Mouse (Mus musculus) limb, embryonic 14.5 days (tissue): ENCODE measurements around the gene Kcnmb1. TPM values are rescaled to one million over a fixed set of nuclear protein-coding genes. Genes with fewer than 3 reads are reported as not detected.

Experiments
- ATAC-seq: fragments of 200-750 bp; cut with Nextera tagmentation; 2 replicates; pipeline ENCODE4 v1.8.0; 2017; ENCODE audit warnings: low read depth, moderate number of reproducible peaks, moderate TSS enrichment; ENCODE audit not compliant: low FRiP score
- DNase-seq: peaks from one replicate; pipeline ENCODE4 v3.0.0-alpha.2; 2015; ENCODE audit warnings: low spot score
- H3K27ac ChIP-seq: fragments of 300-500 bp; sonication (generic); replicated peaks from 2 replicates; pipeline ENCODE4 v1.5.1; 2014; ENCODE audit warnings: low read depth, mild to moderate bottlenecking, low read length, moderate library complexity, mixed read lengths
- H3K27me3 ChIP-seq: fragments of 300-500 bp; sonication (generic); 2 replicates; pipeline ENCODE4 v1.6.1; 2014; ENCODE audit warnings: low read length, mixed read lengths; ENCODE audit not compliant: control insufficient read depth, insufficient read depth
- H3K36me3 ChIP-seq: fragments of 300-500 bp; sonication (generic); 2 replicates; pipeline ENCODE4 v1.6.1; 2014; ENCODE audit warnings: mild to moderate bottlenecking, low read length, moderate library complexity, mixed read lengths; ENCODE audit not compliant: control insufficient read depth, insufficient read depth
- H3K4me1 ChIP-seq: fragments of 300-500 bp; sonication (generic); 2 replicates; pipeline ENCODE4 v1.6.1; 2014; ENCODE audit warnings: antibody characterized with exemption, low read length, mixed read lengths; ENCODE audit not compliant: control insufficient read depth, insufficient read depth
- H3K4me2 ChIP-seq: fragments of 300-500 bp; sonication (generic); replicated peaks from 2 replicates; pipeline ENCODE4 v1.6.1; 2014; ENCODE audit warnings: low read depth, mild to moderate bottlenecking, low read length, moderate library complexity; ENCODE audit not compliant: severe bottlenecking
- H3K4me3 ChIP-seq: fragments of 300-500 bp; sonication (generic); replicated peaks from 2 replicates; pipeline ENCODE4 v1.5.1; 2014; ENCODE audit warnings: low read length
- H3K9ac ChIP-seq: fragments of 300-500 bp; sonication (generic); 2 replicates; pipeline ENCODE4 v1.6.1; 2014; ENCODE audit warnings: mild to moderate bottlenecking, low read depth, low read length, moderate library complexity; ENCODE audit not compliant: severe bottlenecking
- H3K9me3 ChIP-seq: fragments of 300-500 bp; sonication (generic); 2 replicates; pipeline ENCODE4 v1.6.1; 2016; ENCODE audit warnings: low read length; ENCODE audit not compliant: control insufficient read depth
- POLR2A ChIP-seq: fragments of 200-500 bp; IDR thresholded peaks from 2 replicates; pipeline ENCODE4 v1.8.0; 2012; ENCODE audit warnings: inconsistent platforms, mild to moderate bottlenecking, moderate library complexity, borderline replicate concordance; ENCODE audit not compliant: insufficient read depth, insufficient read length; ENCODE audit errors: extremely low read depth
- WGBS: fragments of 180-500 bp; shearing (Covaris S2); extraction: QIAGEN DNeasy Blood & Tissue Kit; methylation state at CpG from one replicate; pipeline ENCODE4 v1.1.7; 2014; 5-methylcytosine and 5-hydroxymethylcytosine counted together
- polyA plus RNA-seq, 2 experiments: library from polyadenylated mRNA; depleted of rRNA in 1 of 2; stranded (reverse) in 1 of 2; unstranded in 1 of 2; fragments of >200 nt; fragmentation: Nextera tagmentation in 1 of 2; extraction: Ambion mirVana in 1 of 2; gene quantifications; 2 replicates each; pipeline versions ENCODE4 v1.2.1 to v1.2.3; 2012 to 2014

Kcnmb1 gene
- polyA plus RNA-seq, 2 experiments: 0.10 to 0.18 TPM

- DNase-seq (peak; percentile 58), ATAC-seq (0 out of 2 replicates have a peak, but pooled peaks have one; percentile 23)
- Histone ChIP-seq H3K4me2 (no peak overlapping the region), H3K27me3 (no peaks in the 10 kb centered on the region), H3K36me3 (no peaks in the 10 kb centered on the region), H3K9ac (no peak overlapping the region), H3K9me3 (no peaks in the 10 kb centered on the region), H3K27ac (no peak overlapping the region), H3K4me1 (no peaks in the 10 kb centered on the region; the same call in 1 of the 2 replicates), H3K4me3 (no peak overlapping the region)
- WGBS: 54% methylated on average over 3 of the region's 3 CpGs
- TF ChIP-seq POLR2A: no peak
Observed at GRCm38 (mm10) chr11:33969199-33969598, 6.4 kb downstream of the Kcnmb1 start.

GRCm38 (mm10) chr11:33972114-33972513, 9.3 kb downstream of the Kcnmb1 start:
- no peak overlapping the region for H3K27ac ChIP-seq
- H3K4me3 ChIP-seq: no peak overlapping the region
- 80% methylated on average over 7 of the region's 7 CpGs for WGBS
- no peak for DNase-seq
- ATAC-seq: no peak
- H3K9ac ChIP-seq: no peak overlapping the region
- no peaks in the 10 kb centered on the region for H3K27me3 ChIP-seq
- H3K4me1 ChIP-seq: no peaks in the 10 kb centered on the region; the same call in 1 of the 2 replicates
- no peak overlapping the region for H3K4me2 ChIP-seq
- no peaks in the 10 kb centered on the region for H3K36me3 ChIP-seq
- TF ChIP-seq POLR2A: no peak
- no peaks in the 10 kb centered on the region for H3K9me3 ChIP-seq

GRCm38 (mm10) chr11:33974341-33975040, 11.7 kb downstream of the Kcnmb1 start:
- DNase-seq (peak; percentile 34), ATAC-seq (no peak)
- H3K4me3 ChIP-seq: no peak overlapping the region

GRCm38 (mm10) chr11:33975121-33975520, 12.3 kb downstream of the Kcnmb1 start:
- no peak for DNase-seq
- Histone ChIP-seq H3K9ac (no peak overlapping the region), H3K27me3 (no peaks in the 10 kb centered on the region)

More at GRCm38 (mm10) chr11:33974341-33975040, 11.7 kb downstream of the Kcnmb1 start:
- H3K4me1 ChIP-seq: no peaks in the 10 kb centered on the region
- H3K27me3 ChIP-seq: no peaks in the 10 kb centered on the region
- no peak overlapping the region for H3K27ac ChIP-seq
- no peak overlapping the region for H3K9ac ChIP-seq
- 78% methylated on average over 14 of the region's 14 CpGs for WGBS
- no peak for TF ChIP-seq POLR2A
- no peaks in the 10 kb centered on the region for H3K9me3 ChIP-seq
- H3K4me2 ChIP-seq: no peak overlapping the region
- H3K36me3 ChIP-seq: no peaks in the 10 kb centered on the region

GRCm38 (mm10) chr11:33980146-33980545, 17.3 kb downstream of the Kcnmb1 start:
- Histone ChIP-seq H3K9me3 (no peaks in the 10 kb centered on the region), H3K9ac (no peak overlapping the region), H3K36me3 (no peaks in the 10 kb centered on the region), H3K4me1 (0 out of 2 replicates have a peak, but pooled peaks cover 4% of the 10 kb centered on the region), H3K4me2 (no peak overlapping the region), H3K27me3 (no peaks in the 10 kb centered on the region), H3K4me3 (no peak overlapping the region), H3K27ac (no peak overlapping the region)
- no peak for ATAC-seq
- no peak for TF ChIP-seq POLR2A
- WGBS: 25% methylated on average over 4 of the region's 4 CpGs
- no peak for DNase-seq

More at GRCm38 (mm10) chr11:33975121-33975520, 12.3 kb downstream of the Kcnmb1 start:
- no peaks in the 10 kb centered on the region for H3K4me1 ChIP-seq
- H3K4me2 ChIP-seq: no peak overlapping the region
- WGBS: 89% methylated on average over 2 of the region's 2 CpGs
- no peak overlapping the region for H3K4me3 ChIP-seq
- no peaks in the 10 kb centered on the region for H3K36me3 ChIP-seq
- ATAC-seq: no peak
- no peak for TF ChIP-seq POLR2A
- no peak overlapping the region for H3K27ac ChIP-seq
- no peaks in the 10 kb centered on the region for H3K9me3 ChIP-seq
